Mouse (Mus musculus) thymus, postnatal 36 days (tissue): Measurements from ENCODE around the gene Pla2g4b.
A peak's percentile ranks its signal among the peaks of the same experiment; 100 is the strongest.

ENCODE experiments used
- DNase-seq, 2 experiments: peaks; one replicate each; pipeline ENCODE4 v3.0.0; 2022; ENCODE audit warnings: mixed read lengths in 2 of 2

The Pla2g4b gene

GRCm38 (mm10) chr2:120017599-120017998, 15.6 kb upstream of the Pla2g4b start:
- DNase-seq, result peak in 1 of 2 experiments; percentile 1

GRCm38 (mm10) chr2:120024337-120024736, 8.9 kb upstream of the Pla2g4b start:
- DNase-seq, result no peak

- DNase-seq, result peak; percentile 95
These were observed 6.0 kb upstream of the Pla2g4b start, which contains the start of the genes Jmjd7 and Gm28042 for GRCm38 (mm10) chr2:120026984-120027949. Jmjd7 (plus strand) TSS chr2:120027483. Gm28042 (plus strand) TSS chr2:120027493.

GRCm38 (mm10) chr2:120027950-120028331, 5.3 kb upstream of the Pla2g4b start:
- no peak for DNase-seq

- DNase-seq, result no peak
These were observed 2.8 kb upstream of the Pla2g4b start for GRCm38 (mm10) chr2:120030380-120030779.

- DNase-seq, result no peak
These were observed 509 bp downstream of the Pla2g4b start for GRCm38 (mm10) chr2:120033726-120034125.

GRCm38 (mm10) chr2:120037744-120038143, 4.5 kb downstream of the Pla2g4b start:
- no peak for DNase-seq

GRCm38 (mm10) chr2:120040991-120041390, 7.8 kb downstream of the Pla2g4b start:
- DNase-seq, result no peak

GRCm38 (mm10) chr2:120044101-120044603, 10.9 kb downstream of the Pla2g4b start:
- no peak for DNase-seq

- no peak for DNase-seq
These were observed 11.5 kb downstream of the Pla2g4b start for GRCm38 (mm10) chr2:120044676-120045075.

GRCm38 (mm10) chr2:120046486-120047310, 13.5 kb downstream of the Pla2g4b start:
- DNase-seq, result no peak

- DNase-seq, result no peak
These were observed 15.0 kb downstream of the Pla2g4b start for GRCm38 (mm10) chr2:120048173-120048572.

- DNase-seq, result no peak
These were observed 16.5 kb downstream of the Pla2g4b start for GRCm38 (mm10) chr2:120049632-120050274.

GRCm38 (mm10) chr2:120051405-120051804, 18.2 kb downstream of the Pla2g4b start:
- no peak for DNase-seq

GRCm38 (mm10) chr2:120054771-120055552, 21.7 kb downstream of the Pla2g4b start:
- DNase-seq, result no peak

- DNase-seq, result no peak
These were observed 22.7 kb downstream of the Pla2g4b start for GRCm38 (mm10) chr2:120055923-120056322.

- DNase-seq, result no peak
These were observed 25.6 kb downstream of the Pla2g4b start for GRCm38 (mm10) chr2:120058818-120059217.

GRCm38 (mm10) chr2:120059466-120059865, 26.2 kb downstream of the Pla2g4b start:
- no peak for DNase-seq

GRCm38 (mm10) chr2:120060190-120060589, 27.0 kb downstream of the Pla2g4b start:
- DNase-seq, result no peak

GRCm38 (mm10) chr2:120060651-120061050, 27.4 kb downstream of the Pla2g4b start:
- DNase-seq, result no peak

- no peak for DNase-seq
These were observed 29.0 kb downstream of the Pla2g4b start for GRCm38 (mm10) chr2:120062248-120062647.

GRCm38 (mm10) chr2:120064639-120065038, 31.4 kb downstream of the Pla2g4b start:
- no peak for DNase-seq
